Mouse (Mus musculus) frontal cortex, postnatal 25 days (tissue): ENCODE measurements around the gene Alyref2.
"Not testable (repeated sequence)": the region's sequence is repeated elsewhere in the genome, so short reads cannot be mapped to it uniquely, and the experiment has no call there.

Source experiments
- DNase-seq, 2 experiments: peaks; one replicate each; pipeline ENCODE4 v3.0.0; 2022; ENCODE audit warnings: low spot score in 2 of 2

The Alyref2 gene

DNA sequence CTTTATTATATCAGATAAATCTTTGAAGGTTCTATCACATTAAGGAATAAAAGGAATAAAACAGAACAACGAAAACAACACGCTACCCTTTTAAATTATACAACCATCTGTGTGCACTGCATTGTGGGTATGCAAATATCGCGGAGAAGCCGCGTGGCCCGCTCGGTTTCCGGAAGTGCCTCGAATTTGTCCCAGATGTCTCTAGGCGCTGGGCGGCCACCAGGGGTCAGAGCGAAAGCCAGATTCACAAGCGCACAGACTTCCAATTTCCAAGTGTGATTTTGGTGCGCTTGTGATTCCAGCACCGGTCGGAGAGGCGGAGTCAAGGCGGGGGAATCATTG is at the start of gene Alyref2:
Alyref2 (plus strand) TSS at position 229 of the 342 bp plus-strand sequence.
- peak; percentile 82 to 92 for DNase-seq

GRCm38 (mm10) chr1:171454926-171455325 is 48.4 kb upstream of the Alyref2 start:
- DNase-seq: no peak

- DNase-seq: no peak
Observed at GRCm38 (mm10) chr1:171457568-171457967, 45.7 kb upstream of the Alyref2 start.

GRCm38 (mm10) chr1:171459791-171460190 is 43.5 kb upstream of the Alyref2 start:
- no peak for DNase-seq

DNA sequence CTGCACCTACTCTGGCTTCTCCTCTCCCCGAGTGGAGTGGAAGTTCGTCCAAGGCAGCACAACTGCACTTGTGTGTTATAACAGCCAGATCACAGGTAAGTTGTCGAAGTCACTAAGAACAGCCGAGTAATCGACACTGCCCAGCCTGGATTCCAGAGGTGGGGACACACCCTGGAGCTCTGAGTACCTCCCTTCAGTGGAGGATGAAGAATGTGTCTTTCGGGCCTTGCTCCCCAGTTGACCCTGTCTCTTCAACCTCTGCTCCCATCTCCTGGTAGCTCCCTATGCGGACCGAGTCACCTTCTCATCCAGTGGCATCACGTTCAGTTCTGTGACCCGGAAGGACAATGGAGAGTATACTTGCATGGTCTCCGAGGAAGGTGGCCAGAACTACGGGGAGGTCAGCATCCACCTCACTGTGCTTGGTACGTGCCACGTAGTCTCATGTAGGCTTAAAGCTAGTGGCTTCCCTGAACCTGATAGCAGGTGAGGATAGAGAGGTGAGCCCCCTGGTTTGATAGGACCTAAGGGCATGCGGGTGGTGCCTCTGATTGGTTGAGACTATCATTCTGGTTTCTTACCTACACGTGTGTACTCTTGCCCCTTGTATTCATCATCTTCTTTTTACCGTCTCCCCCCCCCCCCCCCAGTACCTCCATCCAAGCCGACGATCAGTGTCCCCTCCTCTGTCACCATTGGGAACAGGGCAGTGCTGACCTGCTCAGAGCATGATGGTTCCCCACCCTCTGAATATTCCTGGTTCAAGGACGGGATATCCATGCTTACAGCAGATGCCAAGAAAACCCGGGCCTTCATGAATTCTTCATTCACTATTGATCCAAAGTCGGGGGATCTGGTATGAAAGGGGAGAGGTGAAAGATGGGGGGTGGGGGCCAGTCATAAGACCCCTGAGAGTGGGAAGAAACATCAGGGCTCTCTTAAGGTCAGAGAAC is 42.5 kb upstream of the Alyref2 start:
- DNase-seq: no peak

DNA sequence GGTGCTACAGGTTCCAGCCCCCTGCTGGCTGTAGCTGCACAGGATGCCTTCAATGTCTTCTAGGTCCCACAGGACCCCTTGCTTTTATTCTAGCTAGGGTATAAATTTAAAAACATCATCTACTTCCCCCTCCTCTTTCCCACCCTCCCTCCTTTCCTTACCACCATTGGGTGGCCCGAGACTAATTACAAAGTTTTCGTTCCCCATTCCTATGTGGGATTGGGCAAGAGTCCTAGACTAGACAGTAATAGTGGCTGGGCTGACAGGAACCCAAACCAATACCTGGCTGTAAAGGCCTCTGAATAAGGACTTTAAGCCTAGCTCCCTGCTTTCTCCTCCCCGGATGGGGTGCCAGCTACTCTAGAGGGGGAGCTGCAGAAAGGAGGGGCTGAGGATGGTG is 40.1 kb upstream of the Alyref2 start:
- no peak for DNase-seq

GRCm38 (mm10) chr1:171465749-171466412 is 37.4 kb upstream of the Alyref2 start:
- no peak for DNase-seq

- DNase-seq: no peak
Observed at GRCm38 (mm10) chr1:171466565-171466964, 36.7 kb upstream of the Alyref2 start.

GRCm38 (mm10) chr1:171469678-171470077 is 33.6 kb upstream of the Alyref2 start:
- DNase-seq: no peak

DNA sequence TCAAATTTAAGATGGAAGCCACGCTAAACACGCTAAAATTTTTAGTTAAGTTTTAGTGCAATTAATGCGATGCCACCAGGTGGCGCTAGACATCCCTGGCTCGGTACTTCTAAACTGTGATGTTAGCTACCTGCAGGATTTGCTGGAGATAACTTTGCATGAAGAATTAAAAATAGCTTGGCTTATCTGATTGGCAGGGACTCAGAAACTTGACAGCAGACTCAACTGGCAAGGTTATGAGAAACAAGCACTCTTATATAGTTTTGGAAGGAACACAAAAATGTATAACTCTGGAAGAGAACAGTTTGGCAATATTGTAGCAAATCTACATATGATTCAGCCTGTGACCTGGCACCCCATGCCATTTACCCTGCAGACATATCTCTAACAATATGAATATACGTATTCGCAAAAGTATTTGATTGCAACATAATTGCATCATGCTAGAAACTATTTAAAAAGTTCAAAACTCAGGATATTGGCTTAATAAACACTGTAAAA is 32.9 kb upstream of the Alyref2 start:
- peak; percentile 26 to 44 for DNase-seq

DNA sequence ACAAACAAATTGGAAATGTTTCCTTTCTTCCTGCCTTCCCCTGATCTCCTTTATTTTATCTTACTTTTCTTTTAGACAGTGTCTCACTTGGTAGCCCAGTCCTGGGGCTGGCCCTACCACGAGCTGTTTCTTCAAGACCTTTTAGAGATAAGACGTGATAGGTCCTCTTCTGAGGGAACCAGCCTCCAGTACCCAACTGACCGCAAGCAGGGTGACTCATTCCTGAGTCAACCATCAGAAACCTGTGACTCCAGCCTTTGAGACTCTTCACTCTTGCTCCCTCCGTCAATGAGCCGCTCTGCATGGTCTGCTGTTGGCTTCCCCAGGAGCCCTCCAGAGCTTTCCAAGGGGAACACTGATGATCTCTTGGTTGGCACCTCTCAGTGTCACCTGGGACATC is 32.4 kb upstream of the Alyref2 start:
- DNase-seq: no peak

DNA sequence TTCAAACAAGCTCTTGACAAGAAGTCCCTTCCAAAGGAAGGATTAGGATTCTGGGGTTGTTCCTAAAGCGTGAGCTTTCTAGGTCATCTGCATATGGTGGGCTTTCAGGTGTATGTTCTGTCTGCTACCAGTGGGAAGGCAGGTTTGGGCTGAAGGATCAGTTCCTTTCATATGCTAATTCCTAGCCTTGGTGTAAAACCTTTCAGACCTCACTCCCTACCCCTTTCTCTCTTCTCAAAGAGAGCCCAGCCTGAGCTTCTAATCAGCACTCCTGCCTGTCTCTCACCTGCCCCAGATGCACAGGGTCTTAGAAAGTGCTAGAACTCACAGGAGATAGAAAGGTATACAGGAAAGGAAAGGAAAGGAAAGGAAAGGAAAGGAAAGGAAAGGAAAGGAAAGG is 31.8 kb upstream of the Alyref2 start:
- no peak for DNase-seq

- not testable (repeated sequence) for DNase-seq
Observed at GRCm38 (mm10) chr1:171471941-171472340, 31.3 kb upstream of the Alyref2 start.

DNA sequence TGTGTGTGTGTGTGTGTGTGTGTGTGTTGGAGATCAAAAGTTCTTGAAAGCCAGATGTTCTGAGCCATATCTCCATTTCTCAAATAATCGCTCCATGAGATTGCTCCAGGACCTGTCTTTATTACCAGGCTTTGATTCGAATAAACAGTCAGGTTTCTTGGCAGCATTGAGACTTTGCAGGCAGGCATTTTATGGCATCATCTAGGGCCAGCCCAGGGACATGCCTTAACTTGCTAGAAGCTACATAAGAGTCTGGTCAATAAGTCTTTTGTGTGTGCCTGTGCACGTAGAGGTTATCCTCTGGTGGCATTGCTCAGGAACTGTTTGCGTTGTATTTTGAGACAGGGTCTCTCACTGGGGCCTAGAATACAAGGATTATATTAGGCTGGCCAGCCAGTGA is 29.8 kb upstream of the Alyref2 start:
- no peak for DNase-seq

GRCm38 (mm10) chr1:171473920-171474640 is 29.2 kb upstream of the Alyref2 start:
- no peak for DNase-seq

DNA sequence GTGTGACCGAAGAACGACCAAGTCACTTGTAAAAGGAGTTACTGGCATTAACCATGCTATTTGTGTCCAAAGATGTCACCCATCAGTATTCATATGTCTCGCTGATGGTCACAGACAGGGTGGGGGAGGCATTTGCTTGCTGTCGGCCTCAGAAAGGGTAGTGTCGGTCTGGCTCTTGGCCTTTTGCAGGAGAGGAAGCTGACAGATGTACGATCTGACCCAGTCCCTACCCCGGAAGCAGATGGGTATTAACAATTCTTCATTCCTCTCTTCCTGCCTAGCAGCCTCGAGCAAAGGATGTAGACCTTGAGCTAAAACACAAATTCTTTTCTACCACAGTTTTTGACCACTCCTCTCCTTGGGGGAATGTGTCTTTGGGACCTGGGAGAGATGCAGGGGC is 26.2 kb upstream of the Alyref2 start:
- no peak for DNase-seq

DNA sequence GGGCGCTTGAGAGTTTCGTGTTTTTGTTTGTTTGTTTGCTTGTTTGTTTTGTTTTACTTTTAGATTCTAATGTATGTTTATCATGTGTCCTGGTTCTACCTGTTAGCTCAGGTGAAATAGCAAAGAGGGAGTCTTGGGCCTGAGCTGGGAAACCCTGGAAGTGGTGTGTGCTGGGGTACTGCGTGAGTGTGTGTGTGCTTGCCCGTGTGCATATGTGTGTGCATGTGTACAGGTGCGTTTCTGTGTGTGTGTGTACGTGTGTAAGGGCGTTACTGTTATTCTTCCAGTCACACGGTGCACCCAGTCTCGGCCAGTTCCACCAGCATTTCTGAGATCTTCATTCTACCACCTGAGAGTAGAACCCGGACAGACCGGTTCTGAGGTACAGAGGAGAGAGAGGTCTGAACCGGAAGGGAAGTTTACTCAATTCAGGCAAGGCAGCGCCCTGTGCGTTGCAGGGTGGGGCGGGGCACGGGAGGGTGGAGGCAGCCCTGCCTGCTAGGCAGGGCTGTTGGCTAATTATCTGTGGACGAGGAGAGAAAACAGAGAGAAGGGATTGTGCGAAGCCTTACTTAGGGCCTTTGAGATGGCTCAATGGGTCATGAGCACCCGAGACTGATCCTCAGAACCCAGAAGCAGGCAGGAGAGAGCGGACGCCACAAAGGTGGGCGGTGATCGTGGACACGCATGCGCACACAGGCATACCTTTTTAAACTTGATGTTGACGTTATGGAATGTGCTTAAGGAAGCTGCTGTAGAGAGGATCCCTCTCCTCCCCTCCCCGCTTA is 25.3 kb upstream of the Alyref2 start:
- no peak for DNase-seq

DNA sequence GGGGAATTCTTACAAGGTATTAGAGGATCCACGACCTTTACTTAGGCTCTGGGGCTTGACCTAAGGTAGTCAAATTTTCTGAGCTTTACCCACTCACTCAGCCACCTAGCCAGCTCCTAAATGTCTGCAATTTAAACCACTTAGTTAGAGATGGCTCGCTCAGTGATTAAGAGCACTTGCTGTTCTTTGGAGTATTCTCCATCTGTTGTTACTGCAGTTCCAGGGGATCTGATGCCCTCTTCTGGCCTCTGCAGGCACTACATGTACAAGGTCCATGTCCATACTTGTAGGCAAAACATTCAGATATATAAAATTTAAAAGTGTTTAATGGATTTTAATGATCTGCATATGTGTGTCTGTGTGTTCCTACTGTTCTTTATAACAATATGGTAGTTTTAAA is 24.3 kb upstream of the Alyref2 start:
- peak; percentile 66 to 68 for DNase-seq

DNA sequence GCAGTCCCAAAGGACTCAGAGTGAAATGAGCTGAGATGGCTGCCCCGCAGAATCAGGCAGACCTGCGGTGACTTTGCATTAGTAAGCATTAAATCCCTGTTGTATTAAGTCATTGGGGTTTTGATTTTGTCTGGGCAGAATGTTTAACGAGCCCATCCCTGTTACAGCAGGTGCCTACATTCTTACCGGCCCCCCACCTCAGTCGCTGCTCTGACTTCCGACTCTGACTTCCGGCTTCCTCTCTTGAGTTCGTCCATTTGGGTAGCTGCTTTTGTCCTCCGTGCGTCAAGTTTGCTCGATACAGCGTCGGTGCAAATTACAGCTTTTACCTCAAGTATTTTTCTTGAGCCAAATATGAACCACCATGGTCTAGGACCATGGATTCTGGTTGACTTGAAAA is 9.0 kb upstream of the Alyref2 start:
- no peak for DNase-seq

DNA sequence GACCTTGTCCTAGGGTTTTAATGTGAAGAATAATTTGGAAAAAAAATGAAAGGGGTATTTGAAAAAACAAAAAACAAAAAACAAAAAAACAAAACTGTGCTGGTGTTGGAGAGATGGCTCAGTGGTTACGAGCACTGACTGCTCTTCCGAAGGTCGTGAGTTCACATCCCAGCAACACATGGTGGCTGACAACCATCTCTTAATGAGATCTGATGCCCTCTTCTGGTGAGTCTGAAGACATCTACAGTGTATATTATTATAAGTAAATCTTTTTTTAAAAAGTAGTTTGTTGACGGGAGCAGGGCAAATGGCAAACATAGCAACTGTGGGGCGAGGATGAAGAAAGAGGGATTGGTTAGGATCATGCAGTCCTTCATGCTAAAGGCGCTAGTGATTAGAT is 7.9 kb upstream of the Alyref2 start:
- no peak for DNase-seq

DNA sequence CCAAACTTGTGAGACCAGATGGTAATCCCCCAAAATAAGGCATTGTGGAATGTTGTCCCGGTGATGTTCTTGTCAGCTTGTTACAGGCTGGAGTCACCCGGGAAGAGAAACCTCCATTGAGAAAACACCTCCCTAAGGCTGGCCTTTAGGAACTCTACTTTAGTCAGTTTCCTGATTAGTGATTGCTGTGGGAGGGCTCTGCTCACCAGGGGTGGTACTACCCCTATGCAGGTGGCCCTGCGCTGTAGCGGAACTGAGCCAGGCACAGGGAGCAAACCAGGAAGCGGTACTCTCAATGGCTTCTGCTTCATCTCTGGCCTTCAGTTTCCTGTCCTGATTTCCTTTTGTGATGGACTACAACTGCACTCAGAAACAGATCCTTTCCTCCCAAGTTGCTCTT is 3.4 kb upstream of the Alyref2 start:
- DNase-seq: no peak
